Mouse (Mus musculus) heart, postnatal 25 days (tissue): Measurements from ENCODE around the gene Cln5. TPM values are rescaled to one million over a fixed set of nuclear protein-coding genes. Genes with fewer than 3 reads are reported as not detected.
A peak's percentile ranks its signal among the peaks of the same experiment; 100 is the strongest.

ENCODE experiments used
- DNase-seq: peaks from one replicate; pipeline ENCODE4 v3.0.0; 2022; ENCODE audit warnings: low spot score
- intact Hi-C: fragments of 180-260 bp; cut with DNase I; formaldehyde crosslinking; loops from one replicate; pipeline ENCODE4 v1.15.1; 2025
- total RNA-seq, 2 experiments: library from RNA; stranded (reverse); gene quantifications; 2 replicates each; pipeline ENCODE4 v1.2.3; 2021

The Cln5 gene
- total RNA-seq, 2 experiments from 2014 or later, result 17.1 to 18.7 TPM

- DNase-seq, result no peak
- intact Hi-C loops, result no loop called here
These were observed 7.4 kb downstream of the Cln5 start for GRCm38 (mm10) chr14:103077272-103078005.

GRCm38 (mm10) chr14:103078006-103078912 lies 8.2 kb downstream of the Cln5 start:
- intact Hi-C loops, result no loop called here
- no peak for DNase-seq

GRCm38 (mm10) chr14:103079209-103079977 lies 9.4 kb downstream of the Cln5 start:
- intact Hi-C loops, result no loop called here
- no peak for DNase-seq

- intact Hi-C loops, result no loop called here
- DNase-seq, result no peak
These were observed 16.0 kb downstream of the Cln5 start for GRCm38 (mm10) chr14:103085840-103086533.

GRCm38 (mm10) chr14:103086671-103087324 lies 16.8 kb downstream of the Cln5 start:
- no peak for DNase-seq
- intact Hi-C loops, result no loop called here

- no peak for DNase-seq
- intact Hi-C loops, result no loop called here
These were observed 17.8 kb downstream of the Cln5 start for GRCm38 (mm10) chr14:103087846-103088245.

- intact Hi-C loops, result no loop called here
- DNase-seq, result peak; percentile 43
These were observed 18.6 kb downstream of the Cln5 start for GRCm38 (mm10) chr14:103088624-103089023.

- no peak for DNase-seq
- intact Hi-C loops, result no loop called here
These were observed 23.2 kb downstream of the Cln5 start for GRCm38 (mm10) chr14:103093236-103093635.

- intact Hi-C loops, result no loop called here
- no peak for DNase-seq
These were observed 23.7 kb downstream of the Cln5 start for GRCm38 (mm10) chr14:103093670-103094069.

- intact Hi-C loops, result no loop called here
- DNase-seq, result no peak
These were observed 25.0 kb downstream of the Cln5 start for GRCm38 (mm10) chr14:103095036-103095435.

GRCm38 (mm10) chr14:103095826-103096225 lies 25.8 kb downstream of the Cln5 start:
- intact Hi-C loops, result no loop called here
- no peak for DNase-seq

GRCm38 (mm10) chr14:103096621-103097020 lies 26.6 kb downstream of the Cln5 start:
- intact Hi-C loops, result no loop called here
- no peak for DNase-seq

- intact Hi-C loops, result loop anchor here (1.0 kb wide), 1 partner anchor 28 kb away; the partner anchor contains the start of gene Cln5
These were observed 28.2 kb downstream of the Cln5 start for GRCm38 (mm10) chr14:103098213-103098586.

GRCm38 (mm10) chr14:103098587-103099235 lies 28.7 kb downstream of the Cln5 start:
- intact Hi-C loops, result loop anchor here (1.0 kb wide), 1 partner anchor 28 kb away; the partner anchor contains the start of gene Cln5
- peak; percentile 80 for DNase-seq

More at GRCm38 (mm10) chr14:103098213-103098586, 28.2 kb downstream of the Cln5 start:
- DNase-seq, result no peak

- intact Hi-C loops, result no loop called here
- peak; percentile 95 for DNase-seq
These were observed 29.4 kb downstream of the Cln5 start, which contains the start of gene Fbxl3 for GRCm38 (mm10) chr14:103099238-103099933. Gene Fbxl3, minus strand, starts transcription at chr14:103099566.

GRCm38 (mm10) chr14:103100296-103100695 lies 30.3 kb downstream of the Cln5 start:
- intact Hi-C loops, result loop anchor here (5.0 kb wide), 1 partner anchor 242 kb away; no protein-coding TSS in a partner anchor

GRCm38 (mm10) chr14:103101171-103101570 lies 31.2 kb downstream of the Cln5 start:
- DNase-seq, result no peak
- intact Hi-C loops, result loop anchor here (5.0 kb wide), 1 partner anchor 241 kb away; no protein-coding TSS in a partner anchor

More at GRCm38 (mm10) chr14:103100296-103100695, 30.3 kb downstream of the Cln5 start:
- no peak for DNase-seq

GRCm38 (mm10) chr14:103102246-103102645 lies 32.2 kb downstream of the Cln5 start:
- intact Hi-C loops, result loop anchor here (5.0 kb wide), 1 partner anchor 240 kb away; no protein-coding TSS in a partner anchor
- no peak for DNase-seq
